Mouse (Mus musculus) forebrain, embryonic 16.5 days (tissue): ENCODE measurements around the gene Cnpy1. TPM values are rescaled to one million over a fixed set of nuclear protein-coding genes. Genes with fewer than 3 reads are reported as not detected.

Experiments used
- ATAC-seq: fragments of 200-750 bp; cut with Nextera tagmentation; 2 replicates; pipeline ENCODE4 v1.8.0; 2017; ENCODE audit warnings: mild to moderate bottlenecking, moderate library complexity
- H3K27ac ChIP-seq: fragments of 300-500 bp; sonication (generic); 2 replicates; pipeline ENCODE4 v1.5.1; 2014; ENCODE audit warnings: low read length, control low read depth
- H3K27me3 ChIP-seq: fragments of 300-500 bp; sonication (generic); replicated peaks from 2 replicates; pipeline ENCODE4 v1.6.1; 2014; ENCODE audit warnings: low read length; ENCODE audit not compliant: control insufficient read depth, insufficient read depth
- H3K36me3 ChIP-seq: fragments of 300-500 bp; sonication (generic); 2 replicates; pipeline ENCODE4 v1.6.1; 2014; ENCODE audit not compliant: control insufficient read depth, insufficient read depth
- H3K4me1 ChIP-seq: fragments of 300-500 bp; sonication (generic); replicated peaks from 2 replicates; pipeline ENCODE4 v1.6.1; 2014; ENCODE audit warnings: low read length; ENCODE audit not compliant: control insufficient read depth, insufficient read depth
- H3K4me2 ChIP-seq: fragments of 300-500 bp; sonication (generic); 2 replicates; pipeline ENCODE4 v1.6.1; 2014; ENCODE audit warnings: mild to moderate bottlenecking, low read length, control low read depth
- H3K4me3 ChIP-seq: fragments of 300-500 bp; sonication (generic); replicated peaks from 2 replicates; pipeline ENCODE4 v1.5.1; 2014; ENCODE audit warnings: mild to moderate bottlenecking, low read length, control low read depth
- H3K9ac ChIP-seq: fragments of 300-500 bp; sonication (generic); replicated peaks from 2 replicates; pipeline ENCODE4 v1.6.1; 2014; ENCODE audit warnings: low read depth, low read length, control low read depth
- H3K9me3 ChIP-seq: fragments of 300-500 bp; sonication (generic); 2 replicates; pipeline ENCODE4 v1.6.1; 2016; ENCODE audit warnings: low read length; ENCODE audit not compliant: control insufficient read depth
- WGBS: fragments of 180-500 bp; shearing (Covaris S2); extraction: QIAGEN DNeasy Blood & Tissue Kit; methylation state at CpG from one replicate; pipeline ENCODE4 v1.1.7; 2014; 5-methylcytosine and 5-hydroxymethylcytosine counted together
- polyA plus RNA-seq: library from polyadenylated mRNA; unstranded; fragments of >200 nt; fragmentation: Nextera tagmentation; extraction: Ambion mirVana; gene quantifications from 2 replicates; pipeline ENCODE4 v1.2.1, GENCODE M21; 2015

Cnpy1 gene
- polyA plus RNA-seq: 1.1 and 2.7 TPM in 2 replicates

GRCm38 (mm10) chr5:28245574-28245973 is at the start of gene Cnpy1:
Cnpy1 (minus strand) TSS chr5:28245806.
- WGBS: 51% methylated on average over 10 of the region's 11 CpGs
- H3K9ac ChIP-seq: no peak within 1 kb of the TSS
- ATAC-seq: no peak
- H3K27me3 ChIP-seq: no peaks in the 10 kb centered on the region
- no peak within 1 kb of the TSS for H3K4me3 ChIP-seq
- no peaks in the 10 kb centered on the region for H3K9me3 ChIP-seq
- no peak within 1 kb of the TSS for H3K4me2 ChIP-seq
- H3K4me1 ChIP-seq: no peaks in the 10 kb centered on the region
- no peaks in the 10 kb centered on the region for H3K36me3 ChIP-seq
- H3K27ac ChIP-seq: no peak within 1 kb of the TSS

GRCm38 (mm10) chr5:28293990-28294389 is 48.4 kb upstream of the Cnpy1 start:
- Histone ChIP-seq H3K9me3 (no peaks in the 10 kb centered on the region), H3K4me3 (no peak overlapping the region), H3K36me3 (no peaks in the 10 kb centered on the region), H3K27ac (no peak overlapping the region), H3K27me3 (no peaks in the 10 kb centered on the region), H3K9ac (no peak overlapping the region), H3K4me2 (no peak overlapping the region), H3K4me1 (no peaks in the 10 kb centered on the region)
- WGBS: 3% methylated on average over 6 of the region's 6 CpGs
- no peak for ATAC-seq

GRCm38 (mm10) chr5:28292281-28292680 is 46.7 kb upstream of the Cnpy1 start:
- no peak overlapping the region for H3K27ac ChIP-seq
- WGBS: 52% methylated on average over 3 of the region's 3 CpGs
- no peaks in the 10 kb centered on the region for H3K9me3 ChIP-seq
- H3K36me3 ChIP-seq: no peaks in the 10 kb centered on the region
- no peak overlapping the region for H3K4me3 ChIP-seq
- H3K4me1 ChIP-seq: no peaks in the 10 kb centered on the region
- H3K4me2 ChIP-seq: no peak overlapping the region
- no peak for ATAC-seq
- no peak overlapping the region for H3K9ac ChIP-seq
- no peaks in the 10 kb centered on the region for H3K27me3 ChIP-seq

- 84% methylated on average over 5 of the region's 5 CpGs for WGBS
- H3K27ac ChIP-seq: no peak overlapping the region
- H3K9ac ChIP-seq: no peak overlapping the region
- no peaks in the 10 kb centered on the region for H3K4me1 ChIP-seq
- H3K4me3 ChIP-seq: no peak overlapping the region
- no peak for ATAC-seq
- no peaks in the 10 kb centered on the region for H3K9me3 ChIP-seq
- H3K4me2 ChIP-seq: no peak overlapping the region
- H3K36me3 ChIP-seq: no peaks in the 10 kb centered on the region
- H3K27me3 ChIP-seq: no peaks in the 10 kb centered on the region
Observed at GRCm38 (mm10) chr5:28291118-28291850, 45.7 kb upstream of the Cnpy1 start.

- 62% methylated on average over 1 of the region's 1 CpGs for WGBS
- Histone ChIP-seq H3K9me3 (no peaks in the 10 kb centered on the region), H3K27me3 (no peaks in the 10 kb centered on the region), H3K4me2 (no peak overlapping the region), H3K9ac (no peak overlapping the region), H3K27ac (no peak overlapping the region), H3K36me3 (no peaks in the 10 kb centered on the region), H3K4me1 (no peaks in the 10 kb centered on the region), H3K4me3 (no peak overlapping the region)
- ATAC-seq: no peak
Observed at GRCm38 (mm10) chr5:28290630-28291029, 45.0 kb upstream of the Cnpy1 start.

- no peak for ATAC-seq
- no peak overlapping the region for H3K9ac ChIP-seq
- WGBS: 60% methylated on average over 3 of the region's 3 CpGs
- no peak overlapping the region for H3K4me2 ChIP-seq
- no peaks in the 10 kb centered on the region for H3K27me3 ChIP-seq
- H3K4me3 ChIP-seq: no peak overlapping the region
- H3K36me3 ChIP-seq: no peaks in the 10 kb centered on the region
- no peaks in the 10 kb centered on the region for H3K9me3 ChIP-seq
- H3K4me1 ChIP-seq: no peaks in the 10 kb centered on the region
- no peak overlapping the region for H3K27ac ChIP-seq
Observed at GRCm38 (mm10) chr5:28289111-28289510, 43.5 kb upstream of the Cnpy1 start.

- no peak for ATAC-seq
- no peak overlapping the region for H3K9ac ChIP-seq
- H3K27me3 ChIP-seq: no peaks in the 10 kb centered on the region
Observed at GRCm38 (mm10) chr5:28277279-28277678, 31.7 kb upstream of the Cnpy1 start.

GRCm38 (mm10) chr5:28272836-28273235 is 27.2 kb upstream of the Cnpy1 start:
- no peak overlapping the region for H3K27ac ChIP-seq
- H3K9ac ChIP-seq: no peak overlapping the region
- ATAC-seq: no peak
- WGBS: 79% methylated on average over 2 of the region's 2 CpGs
- H3K27me3 ChIP-seq: no peaks in the 10 kb centered on the region
- no peak overlapping the region for H3K4me2 ChIP-seq
- no peaks in the 10 kb centered on the region for H3K36me3 ChIP-seq
- no peaks in the 10 kb centered on the region for H3K9me3 ChIP-seq
- H3K4me1 ChIP-seq: no peaks in the 10 kb centered on the region
- no peak overlapping the region for H3K4me3 ChIP-seq

More at GRCm38 (mm10) chr5:28277279-28277678, 31.7 kb upstream of the Cnpy1 start:
- Histone ChIP-seq H3K36me3 (no peaks in the 10 kb centered on the region), H3K27ac (no peak overlapping the region), H3K4me2 (no peak overlapping the region), H3K4me1 (no peaks in the 10 kb centered on the region), H3K9me3 (no peaks in the 10 kb centered on the region), H3K4me3 (no peak overlapping the region)
- 71% methylated on average over 2 of the region's 2 CpGs for WGBS

- Histone ChIP-seq H3K27ac (no peak overlapping the region), H3K4me2 (no peak overlapping the region), H3K9ac (no peak overlapping the region), H3K4me3 (no peak overlapping the region), H3K4me1 (no peaks in the 10 kb centered on the region), H3K9me3 (no peaks in the 10 kb centered on the region), H3K36me3 (no peaks in the 10 kb centered on the region), H3K27me3 (no peaks in the 10 kb centered on the region)
- ATAC-seq: no peak
- 72% methylated on average over 6 of the region's 6 CpGs for WGBS
Observed at GRCm38 (mm10) chr5:28269469-28269991, 23.9 kb upstream of the Cnpy1 start.
